17 mouse cellular contexts compared by ENCODE assay signal in the genomic region with DNA sequence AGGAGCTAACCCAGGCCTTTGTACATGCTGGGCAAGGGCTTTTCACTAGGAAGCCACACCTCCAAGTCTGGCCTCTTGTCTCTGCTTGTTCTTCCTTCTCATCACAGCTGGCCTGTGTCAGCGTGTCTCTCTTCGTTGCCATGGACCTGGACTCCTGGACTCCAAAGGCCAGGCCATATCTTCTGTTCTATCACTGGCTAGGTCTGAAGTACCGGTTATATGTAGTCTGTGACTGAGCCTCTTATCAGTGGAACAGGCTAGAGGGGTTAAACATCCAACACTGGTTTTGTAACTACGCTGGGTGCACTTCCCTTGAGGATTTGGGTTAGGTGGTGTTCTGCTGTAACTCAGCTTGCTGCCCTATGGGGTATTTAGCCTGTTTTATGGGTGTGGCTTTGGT.
"Had no signal": no experiment of that assay in that cellular context is flagged by ENCODE, and none has a peak within 500 bp of the region (broad histone marks: within the 10 kb centered on the region; RNA-seq: fewer than 3 reads in every experiment).

No protein-coding gene starts in this region.

- ATAC-seq: liver, postnatal 0 days; midbrain, embryonic 15.5 days had no signal

- H3K27ac ChIP-seq: kidney, postnatal 0 days; layer of hippocampus, adult 2 months; limb, embryonic 12.5 days; liver, embryonic 13.5 days; lung, embryonic 15.5 days; macrophage; midbrain, embryonic 15.5 days; neural tube, embryonic 12.5 days had no signal

- H3K4me2 ChIP-seq: limb, embryonic 12.5 days; liver, embryonic 13.5 days; lung, embryonic 15.5 days; midbrain, embryonic 11.5 days; midbrain, embryonic 15.5 days; neural tube, embryonic 12.5 days had no signal

- DNase-seq: kidney, adult 8-10 months; kidney, postnatal 4 days; liver; liver, embryonic 13.5 days; liver, postnatal 0 days; lung, postnatal 14 days; spleen, adult 18-20 months; thymus, adult 2 months; thymus, postnatal 25 days had no signal

- H3K4me3 ChIP-seq: layer of hippocampus, adult 2 months; limb, embryonic 12.5 days; liver, embryonic 13.5 days; lung, embryonic 15.5 days; midbrain, embryonic 15.5 days; neural tube, embryonic 12.5 days had no signal

- H3K4me1 ChIP-seq: lung, embryonic 15.5 days; midbrain, embryonic 15.5 days; neural tube, embryonic 12.5 days had no signal

- H3K9ac ChIP-seq: limb, embryonic 12.5 days; liver, embryonic 13.5 days; liver, postnatal 0 days; lung, embryonic 15.5 days; midbrain, embryonic 15.5 days; neural tube, embryonic 12.5 days had no signal

- H3K27me3 ChIP-seq: neural tube, embryonic 12.5 days had no signal

- H3K9me3 ChIP-seq: limb, embryonic 12.5 days; lung, embryonic 15.5 days; midbrain, embryonic 15.5 days; neural tube, embryonic 12.5 days had no signal

- H3K36me3 ChIP-seq: limb, embryonic 12.5 days; liver, embryonic 13.5 days; lung, embryonic 15.5 days; midbrain, embryonic 15.5 days; neural tube, embryonic 12.5 days had no signal
